Mouse (Mus musculus): ENCODE measurements at regions not wholly inside any gene's neighbourhood (a gene's known extent, or its start where the extent isn't known, plus 50 kb on each side); places are given as distances from the start of the nearest gene placed in this dataset.

DNA sequence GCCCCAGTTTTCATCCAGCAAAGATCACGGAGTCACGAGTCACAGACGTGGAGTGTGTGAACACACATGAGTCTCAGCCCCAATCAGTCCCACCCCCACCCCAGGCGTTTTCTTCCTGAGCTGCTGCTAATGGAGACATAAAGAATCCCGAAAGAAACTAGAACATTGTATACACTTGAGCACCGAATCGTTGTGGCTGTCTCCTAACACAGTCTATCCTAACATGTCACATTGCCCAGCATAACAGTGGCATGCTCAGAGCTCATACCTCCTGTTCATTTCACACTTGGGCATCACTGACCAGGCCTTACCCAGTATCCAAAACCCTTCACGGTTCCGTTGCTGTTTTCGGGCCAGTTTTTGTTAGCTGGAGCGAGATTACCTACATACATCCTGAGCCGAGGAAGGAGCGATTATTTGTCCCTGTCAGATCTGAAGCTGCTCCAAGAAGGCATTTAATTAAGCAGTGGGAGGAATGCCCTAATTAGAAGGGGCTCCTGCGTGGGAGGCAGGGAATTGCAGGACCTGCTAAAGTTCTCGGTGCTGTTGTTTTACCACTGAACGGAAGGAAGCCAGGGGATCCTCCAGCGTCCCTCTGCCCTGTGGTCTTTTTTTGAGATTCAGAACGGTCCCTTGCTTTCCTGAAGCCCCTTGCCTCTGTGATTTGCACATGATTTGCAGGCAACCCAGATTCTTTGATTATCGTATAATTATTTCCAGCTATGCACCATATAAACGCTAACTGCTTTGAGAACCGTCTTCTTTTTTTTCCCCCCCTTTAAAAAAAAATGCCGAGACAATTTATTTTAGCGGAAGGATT is 53.4 kb upstream of the Nap1l1 start:
- no peak for DNase-seq (ENCODE audit: low read depth, low spot score)

- no peak for DNase-seq (ENCODE audit: low read depth, low spot score)
These were observed 52.7 kb upstream of the Nap1l1 start for GRCm38 (mm10) chr10:111420195-111420838.

- no peak for DNase-seq (ENCODE audit: low read depth, low spot score)
These were observed 51.0 kb upstream of the Nap1l1 start for GRCm38 (mm10) chr10:111422057-111422456.

DNA sequence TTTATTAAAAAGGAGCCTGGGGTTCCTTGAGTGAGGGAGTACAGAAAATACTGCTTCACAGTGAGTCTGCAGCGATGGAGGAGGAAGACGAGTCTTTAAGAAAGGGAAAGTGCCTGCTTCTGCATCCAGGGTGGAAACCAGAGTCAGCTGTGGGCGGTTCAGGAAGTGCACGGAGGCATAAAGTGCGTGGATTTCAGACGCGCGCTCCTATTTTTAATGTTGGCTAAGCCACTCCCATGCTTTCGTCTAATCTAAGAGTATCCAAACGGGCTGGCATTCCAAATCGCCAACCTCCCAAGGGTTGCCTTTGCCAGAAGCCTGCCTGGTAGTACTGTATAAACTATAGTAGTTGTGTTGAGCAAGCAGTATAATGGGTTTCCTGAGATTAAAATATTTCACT is 50.4 kb upstream of the Nap1l1 start:
- no peak for DNase-seq (ENCODE audit: low read depth, low spot score)

Data from A20 (cell line).